Mouse (Mus musculus): Measurements from ENCODE around the gene Gpkow. TPM values are rescaled to one million over a fixed set of nuclear protein-coding genes. Genes with fewer than 3 reads are reported as not detected.

Gene Gpkow
- polyA plus RNA-seq, 1 experiment, result 10.9 TPM

GRCm38 (mm10) chrX:7721514-7722281 lies 24.8 kb downstream of the Gpkow start, which contains the start of gene Gm45208:
Gene Gm45208, plus strand, starts transcription at chrX:7722245.
- WGBS, result 4% methylated on average over 22 of the region's 22 CpGs

GRCm38 (mm10) chrX:7722282-7722611 lies 25.3 kb downstream of the Gpkow start:
- H3K27me3 ChIP-seq (replicated peaks; ENCODE audit: control insufficient read depth, insufficient read depth, low read length), result no peaks in the 10 kb centered on the region
- TF ChIP-seq POLR2A (IDR thresholded peaks at IDR 0.05; ENCODE audit: low read depth, low read length) (no peak), CTCF (conservative IDR thresholded peaks at IDR 0.05; ENCODE audit: insufficient read depth, insufficient read length, low read depth, low read length) (no peak)
- H3K36me3 ChIP-seq (ENCODE audit: control insufficient read depth, insufficient read depth, low read length), result no peaks in the 10 kb centered on the region
- DNase-seq, result no peak
- peak overlapping the region; percentile 97 for H3K4me3 ChIP-seq (ENCODE audit: insufficient read depth, low read depth, low read length)
- WGBS, result under 1% methylated on average over 11 of the region's 11 CpGs
- H3K27ac ChIP-seq (ENCODE audit: insufficient read depth, low read depth, low read length), result peak overlapping the region; percentile 45; the same call in 1 of the 2 replicates
- no peaks in the 10 kb centered on the region for H3K4me1 ChIP-seq (ENCODE audit: control insufficient read depth, insufficient read depth, low read length)

More at GRCm38 (mm10) chrX:7721514-7722281, 24.8 kb downstream of the Gpkow start, which contains the start of gene Gm45208:
- no peak for TF ChIP-seq CTCF (conservative IDR thresholded peaks at IDR 0.05; ENCODE audit: insufficient read depth, insufficient read length, low read depth, low read length)
- no peak for TF ChIP-seq POLR2A (IDR thresholded peaks at IDR 0.05; ENCODE audit: low read depth, low read length)
- H3K4me3 ChIP-seq (ENCODE audit: insufficient read depth, low read depth, low read length), result peak within 1 kb of the TSS; percentile 97
- no peaks in the 10 kb centered on the region for H3K36me3 ChIP-seq (ENCODE audit: control insufficient read depth, insufficient read depth, low read length)
- DNase-seq, result peak; percentile 84
- H3K27ac ChIP-seq (ENCODE audit: insufficient read depth, low read depth, low read length), result peak within 1 kb of the TSS; percentile 98
- H3K27me3 ChIP-seq (replicated peaks; ENCODE audit: control insufficient read depth, insufficient read depth, low read length), result no peaks in the 10 kb centered on the region
- H3K4me1 ChIP-seq (ENCODE audit: control insufficient read depth, insufficient read depth, low read length), result no peaks in the 10 kb centered on the region

GRCm38 (mm10) chrX:7722691-7723090 lies 25.8 kb downstream of the Gpkow start:
- no peaks in the 10 kb centered on the region for H3K27me3 ChIP-seq (replicated peaks; ENCODE audit: control insufficient read depth, insufficient read depth, low read length)
- peak overlapping the region; percentile 97 for H3K4me3 ChIP-seq (ENCODE audit: insufficient read depth, low read depth, low read length)
- no peaks in the 10 kb centered on the region for H3K36me3 ChIP-seq (ENCODE audit: control insufficient read depth, insufficient read depth, low read length)
- WGBS, result 6% methylated on average over 4 of the region's 4 CpGs
- H3K27ac ChIP-seq (ENCODE audit: insufficient read depth, low read depth, low read length), result no peak overlapping the region
- no peak for DNase-seq
- no peaks in the 10 kb centered on the region for H3K4me1 ChIP-seq (ENCODE audit: control insufficient read depth, insufficient read depth, low read length)
- no peak for TF ChIP-seq POLR2A (IDR thresholded peaks at IDR 0.05; ENCODE audit: low read depth, low read length)
- no peak for TF ChIP-seq CTCF (conservative IDR thresholded peaks at IDR 0.05; ENCODE audit: insufficient read depth, insufficient read length, low read depth, low read length)

- no peak for DNase-seq
- 0 out of 2 replicates have a peak, but pooled peaks cover 3% of the 10 kb centered on the region for H3K4me1 ChIP-seq (ENCODE audit: control insufficient read depth, insufficient read depth, low read length)
- H3K36me3 ChIP-seq (ENCODE audit: control insufficient read depth, insufficient read depth, low read length), result no peaks in the 10 kb centered on the region
- TF ChIP-seq CTCF (conservative IDR thresholded peaks at IDR 0.05; ENCODE audit: insufficient read depth, insufficient read length, low read depth, low read length) (no peak), POLR2A (IDR thresholded peaks at IDR 0.05; ENCODE audit: low read depth, low read length) (no peak)
- 81% methylated on average over 7 of the region's 7 CpGs for WGBS
- H3K27me3 ChIP-seq (replicated peaks; ENCODE audit: control insufficient read depth, insufficient read depth, low read length), result no peaks in the 10 kb centered on the region
- H3K4me3 ChIP-seq (ENCODE audit: insufficient read depth, low read depth, low read length), result no peak overlapping the region
- no peak overlapping the region for H3K27ac ChIP-seq (ENCODE audit: insufficient read depth, low read depth, low read length)
These were observed 27.2 kb downstream of the Gpkow start for GRCm38 (mm10) chrX:7724135-7724534.

- Histone ChIP-seq H3K27me3 (replicated peaks; ENCODE audit: control insufficient read depth, insufficient read depth, low read length) (no peaks in the 10 kb centered on the region), H3K27ac (ENCODE audit: insufficient read depth, low read depth, low read length) (no peak overlapping the region), H3K4me3 (ENCODE audit: insufficient read depth, low read depth, low read length) (no peak overlapping the region), H3K36me3 (ENCODE audit: control insufficient read depth, insufficient read depth, low read length) (no peaks in the 10 kb centered on the region), H3K4me1 (ENCODE audit: control insufficient read depth, insufficient read depth, low read length) (0 out of 2 replicates have a peak, but pooled peaks cover 3% of the 10 kb centered on the region)
- WGBS, result 92% methylated on average over 12 of the region's 12 CpGs
- TF ChIP-seq POLR2A (IDR thresholded peaks at IDR 0.05; ENCODE audit: low read depth, low read length) (no peak), CTCF (conservative IDR thresholded peaks at IDR 0.05; ENCODE audit: insufficient read depth, insufficient read length, low read depth, low read length) (no peak)
- DNase-seq, result no peak
These were observed 28.9 kb downstream of the Gpkow start for GRCm38 (mm10) chrX:7725841-7726240.

- no peak for DNase-seq
- TF ChIP-seq POLR2A (IDR thresholded peaks at IDR 0.05; ENCODE audit: low read depth, low read length), result no peak
- TF ChIP-seq CTCF (conservative IDR thresholded peaks at IDR 0.05; ENCODE audit: insufficient read depth, insufficient read length, low read depth, low read length), result no peak
- WGBS, result 86% methylated on average over 13 of the region's 13 CpGs
These were observed 30.2 kb downstream of the Gpkow start for GRCm38 (mm10) chrX:7727176-7727575.

GRCm38 (mm10) chrX:7728215-7728921 lies 31.4 kb downstream of the Gpkow start, which contains the start of gene Praf2:
Gene Praf2, plus strand, starts transcription at chrX:7728439.
- WGBS, result 2% methylated on average over 42 of the region's 42 CpGs
- peak within 1 kb of the TSS; percentile 71 for H3K4me3 ChIP-seq (ENCODE audit: insufficient read depth, low read depth, low read length)
- H3K27ac ChIP-seq (ENCODE audit: insufficient read depth, low read depth, low read length), result no peak within 1 kb of the TSS; the same call in 1 of the 2 replicates
- H3K36me3 ChIP-seq (ENCODE audit: control insufficient read depth, insufficient read depth, low read length), result no peaks in the 10 kb centered on the region
- TF ChIP-seq POLR2A (IDR thresholded peaks at IDR 0.05; ENCODE audit: low read depth, low read length) (no peak), CTCF (conservative IDR thresholded peaks at IDR 0.05; ENCODE audit: insufficient read depth, insufficient read length, low read depth, low read length) (no peak)
- DNase-seq, result peak; percentile 91
- 0 out of 2 replicates have a peak, but pooled peaks cover 3% of the 10 kb centered on the region for H3K4me1 ChIP-seq (ENCODE audit: control insufficient read depth, insufficient read depth, low read length)
- H3K27me3 ChIP-seq (replicated peaks; ENCODE audit: control insufficient read depth, insufficient read depth, low read length), result no peaks in the 10 kb centered on the region

More at GRCm38 (mm10) chrX:7727176-7727575, 30.2 kb downstream of the Gpkow start:
- Histone ChIP-seq H3K27ac (ENCODE audit: insufficient read depth, low read depth, low read length) (no peak overlapping the region), H3K4me3 (ENCODE audit: insufficient read depth, low read depth, low read length) (no peak overlapping the region), H3K27me3 (replicated peaks; ENCODE audit: control insufficient read depth, insufficient read depth, low read length) (no peaks in the 10 kb centered on the region), H3K4me1 (ENCODE audit: control insufficient read depth, insufficient read depth, low read length) (0 out of 2 replicates have a peak, but pooled peaks cover 3% of the 10 kb centered on the region), H3K36me3 (ENCODE audit: control insufficient read depth, insufficient read depth, low read length) (no peaks in the 10 kb centered on the region)

All from kidney, adult 2 months (tissue).